Mouse (Mus musculus): ENCODE measurements around the gene Pom121l2. TPM values are rescaled to one million over a fixed set of nuclear protein-coding genes. Genes with fewer than 3 reads are reported as not detected.

The Pom121l2 gene
- polyA plus RNA-seq, 1 experiment from 2014 or later: not detected

- H3K36me3 ChIP-seq (ENCODE audit: control insufficient read depth, insufficient read depth): no peaks in the 10 kb centered on the region
- H3K4me2 ChIP-seq (ENCODE audit: low read depth, low read length): peak overlapping the region; percentile 79
- no peak overlapping the region for H3K27ac ChIP-seq (ENCODE audit: low read length)
- no peak for ATAC-seq (replicated peaks; ENCODE audit: extremely low read depth, insufficient read depth, low FRiP score)
- no peaks in the 10 kb centered on the region for H3K9me3 ChIP-seq (replicated peaks; ENCODE audit: control insufficient read depth, low read length)
- H3K4me1 ChIP-seq (ENCODE audit: control insufficient read depth, insufficient read depth, low read length): peaks cover 4% of the 10 kb centered on the region
- H3K4me3 ChIP-seq (ENCODE audit: low read length): peak overlapping the region; percentile 43
- peaks cover 54% of the 10 kb centered on the region for H3K27me3 ChIP-seq (ENCODE audit: control insufficient read depth, insufficient read depth, low read length)
- 3% methylated on average over 21 of the region's 21 CpGs for WGBS
- no peak overlapping the region for H3K9ac ChIP-seq (ENCODE audit: low read length)
Observed at GRCm38 (mm10) chr13:21997201-21997820, 16.3 kb downstream of the Pom121l2 start.

- Histone ChIP-seq H3K9ac (ENCODE audit: low read length) (no peak overlapping the region), H3K4me2 (ENCODE audit: low read depth, low read length) (no peak overlapping the region), H3K27me3 (ENCODE audit: control insufficient read depth, insufficient read depth, low read length) (peaks cover 58% of the 10 kb centered on the region), H3K4me1 (ENCODE audit: control insufficient read depth, insufficient read depth, low read length) (peaks cover 4% of the 10 kb centered on the region), H3K36me3 (ENCODE audit: control insufficient read depth, insufficient read depth) (no peaks in the 10 kb centered on the region), H3K9me3 (replicated peaks; ENCODE audit: control insufficient read depth, low read length) (no peaks in the 10 kb centered on the region), H3K4me3 (ENCODE audit: low read length) (no peak overlapping the region; the same call in 1 of the 2 replicates), H3K27ac (ENCODE audit: low read length) (no peak overlapping the region)
- no peak for ATAC-seq (replicated peaks; ENCODE audit: extremely low read depth, insufficient read depth, low FRiP score)
- WGBS: 9% methylated on average over 4 of the region's 4 CpGs
Observed at GRCm38 (mm10) chr13:21997821-21998220, 16.8 kb downstream of the Pom121l2 start.

GRCm38 (mm10) chr13:21998412-21998811 is 17.4 kb downstream of the Pom121l2 start:
- no peak overlapping the region for H3K27ac ChIP-seq (ENCODE audit: low read length)
- no peak for ATAC-seq (replicated peaks; ENCODE audit: extremely low read depth, insufficient read depth, low FRiP score)
- WGBS: 27% methylated on average over 3 of the region's 3 CpGs
- H3K36me3 ChIP-seq (ENCODE audit: control insufficient read depth, insufficient read depth): no peaks in the 10 kb centered on the region
- peaks cover 4% of the 10 kb centered on the region for H3K4me1 ChIP-seq (ENCODE audit: control insufficient read depth, insufficient read depth, low read length)
- H3K4me2 ChIP-seq (ENCODE audit: low read depth, low read length): no peak overlapping the region
- no peaks in the 10 kb centered on the region for H3K9me3 ChIP-seq (replicated peaks; ENCODE audit: control insufficient read depth, low read length)
- H3K9ac ChIP-seq (ENCODE audit: low read length): no peak overlapping the region
- H3K4me3 ChIP-seq (ENCODE audit: low read length): no peak overlapping the region
- H3K27me3 ChIP-seq (ENCODE audit: control insufficient read depth, insufficient read depth, low read length): peaks cover 64% of the 10 kb centered on the region

- Histone ChIP-seq H3K9ac (ENCODE audit: low read length) (no peak overlapping the region), H3K36me3 (ENCODE audit: control insufficient read depth, insufficient read depth) (no peaks in the 10 kb centered on the region), H3K27ac (ENCODE audit: low read length) (no peak overlapping the region), H3K4me2 (ENCODE audit: low read depth, low read length) (no peak overlapping the region), H3K9me3 (replicated peaks; ENCODE audit: control insufficient read depth, low read length) (no peaks in the 10 kb centered on the region), H3K4me3 (ENCODE audit: low read length) (no peak overlapping the region), H3K27me3 (ENCODE audit: control insufficient read depth, insufficient read depth, low read length) (peaks cover 71% of the 10 kb centered on the region), H3K4me1 (ENCODE audit: control insufficient read depth, insufficient read depth, low read length) (peaks cover 4% of the 10 kb centered on the region)
- WGBS: 38% methylated on average over 4 of the region's 4 CpGs
- no peak for ATAC-seq (replicated peaks; ENCODE audit: extremely low read depth, insufficient read depth, low FRiP score)
Observed at GRCm38 (mm10) chr13:21999147-21999546, 18.2 kb downstream of the Pom121l2 start.

GRCm38 (mm10) chr13:22001346-22001745 is 20.4 kb downstream of the Pom121l2 start:
- Histone ChIP-seq H3K4me3 (ENCODE audit: low read length) (no peak overlapping the region), H3K4me2 (ENCODE audit: low read depth, low read length) (no peak overlapping the region), H3K27ac (ENCODE audit: low read length) (no peak overlapping the region), H3K4me1 (ENCODE audit: control insufficient read depth, insufficient read depth, low read length) (peaks cover 6% of the 10 kb centered on the region), H3K9ac (ENCODE audit: low read length) (no peak overlapping the region), H3K36me3 (ENCODE audit: control insufficient read depth, insufficient read depth) (no peaks in the 10 kb centered on the region), H3K9me3 (replicated peaks; ENCODE audit: control insufficient read depth, low read length) (no peaks in the 10 kb centered on the region), H3K27me3 (ENCODE audit: control insufficient read depth, insufficient read depth, low read length) (peaks cover 82% of the 10 kb centered on the region)
- WGBS: 54% methylated on average over 2 of the region's 2 CpGs
- no peak for ATAC-seq (replicated peaks; ENCODE audit: extremely low read depth, insufficient read depth, low FRiP score)

GRCm38 (mm10) chr13:22001823-22002222 is 20.8 kb downstream of the Pom121l2 start:
- Histone ChIP-seq H3K4me1 (ENCODE audit: control insufficient read depth, insufficient read depth, low read length) (peaks cover 10% of the 10 kb centered on the region), H3K27ac (ENCODE audit: low read length) (no peak overlapping the region), H3K4me2 (ENCODE audit: low read depth, low read length) (no peak overlapping the region), H3K9me3 (replicated peaks; ENCODE audit: control insufficient read depth, low read length) (no peaks in the 10 kb centered on the region), H3K27me3 (ENCODE audit: control insufficient read depth, insufficient read depth, low read length) (peaks cover 81% of the 10 kb centered on the region), H3K36me3 (ENCODE audit: control insufficient read depth, insufficient read depth) (no peaks in the 10 kb centered on the region), H3K9ac (ENCODE audit: low read length) (no peak overlapping the region), H3K4me3 (ENCODE audit: low read length) (no peak overlapping the region)
- WGBS: 17% methylated on average over 5 of the region's 5 CpGs
- no peak for ATAC-seq (replicated peaks; ENCODE audit: extremely low read depth, insufficient read depth, low FRiP score)

GRCm38 (mm10) chr13:22005605-22006333 is 24.8 kb downstream of the Pom121l2 start:
- Histone ChIP-seq H3K4me1 (ENCODE audit: control insufficient read depth, insufficient read depth, low read length) (peaks cover 10% of the 10 kb centered on the region), H3K9me3 (replicated peaks; ENCODE audit: control insufficient read depth, low read length) (no peaks in the 10 kb centered on the region), H3K4me2 (ENCODE audit: low read depth, low read length) (peak overlapping the region; percentile 98), H3K9ac (ENCODE audit: low read length) (peak overlapping the region; percentile 49), H3K27me3 (ENCODE audit: control insufficient read depth, insufficient read depth, low read length) (peaks cover 78% of the 10 kb centered on the region), H3K4me3 (ENCODE audit: low read length) (peak overlapping the region; percentile 72), H3K36me3 (ENCODE audit: control insufficient read depth, insufficient read depth) (no peaks in the 10 kb centered on the region), H3K27ac (ENCODE audit: low read length) (no peak overlapping the region)
- under 1% methylated on average over 45 of the region's 45 CpGs for WGBS
- peak; percentile 71 for ATAC-seq (replicated peaks; ENCODE audit: extremely low read depth, insufficient read depth, low FRiP score)

- Histone ChIP-seq H3K9me3 (replicated peaks; ENCODE audit: control insufficient read depth, low read length) (no peaks in the 10 kb centered on the region), H3K9ac (ENCODE audit: low read length) (peak overlapping the region; percentile 49), H3K27ac (ENCODE audit: low read length) (no peak overlapping the region), H3K27me3 (ENCODE audit: control insufficient read depth, insufficient read depth, low read length) (peaks cover 77% of the 10 kb centered on the region), H3K36me3 (ENCODE audit: control insufficient read depth, insufficient read depth) (no peaks in the 10 kb centered on the region), H3K4me1 (ENCODE audit: control insufficient read depth, insufficient read depth, low read length) (peaks cover 10% of the 10 kb centered on the region), H3K4me2 (ENCODE audit: low read depth, low read length) (peak overlapping the region; percentile 98), H3K4me3 (ENCODE audit: low read length) (peak overlapping the region; percentile 72)
- ATAC-seq (replicated peaks; ENCODE audit: extremely low read depth, insufficient read depth, low FRiP score): peak; percentile 82
- under 1% methylated on average over 38 of the region's 38 CpGs for WGBS
Observed at GRCm38 (mm10) chr13:22006334-22007120, 25.5 kb downstream of the Pom121l2 start.

- H3K4me2 ChIP-seq (ENCODE audit: low read depth, low read length): peak overlapping the region; percentile 98
- H3K27ac ChIP-seq (ENCODE audit: low read length): no peak overlapping the region
- no peak overlapping the region for H3K9ac ChIP-seq (ENCODE audit: low read length)
- ATAC-seq (replicated peaks; ENCODE audit: extremely low read depth, insufficient read depth, low FRiP score): no peak
- no peaks in the 10 kb centered on the region for H3K36me3 ChIP-seq (ENCODE audit: control insufficient read depth, insufficient read depth)
- 4% methylated on average over 18 of the region's 18 CpGs for WGBS
- no peaks in the 10 kb centered on the region for H3K9me3 ChIP-seq (replicated peaks; ENCODE audit: control insufficient read depth, low read length)
- H3K27me3 ChIP-seq (ENCODE audit: control insufficient read depth, insufficient read depth, low read length): peaks cover 81% of the 10 kb centered on the region
- peak overlapping the region; percentile 72 for H3K4me3 ChIP-seq (ENCODE audit: low read length)
- H3K4me1 ChIP-seq (ENCODE audit: control insufficient read depth, insufficient read depth, low read length): peaks cover 10% of the 10 kb centered on the region
Observed at GRCm38 (mm10) chr13:22007121-22007510, 26.1 kb downstream of the Pom121l2 start.
